Mouse (Mus musculus) ES-Bruce4 (cell line): ENCODE data around the gene Depdc1b.

Source experiments
- CTCF ChIP-seq: IDR thresholded peaks from one replicate; pipeline ENCODE4 v1.8.1; 2011; ENCODE audit warnings: low read depth, low read length
- POLR2A ChIP-seq: IDR thresholded peaks from one replicate; pipeline ENCODE4 v1.8.1; 2011; ENCODE audit warnings: low read length; ENCODE audit not compliant: insufficient read depth

DNA sequence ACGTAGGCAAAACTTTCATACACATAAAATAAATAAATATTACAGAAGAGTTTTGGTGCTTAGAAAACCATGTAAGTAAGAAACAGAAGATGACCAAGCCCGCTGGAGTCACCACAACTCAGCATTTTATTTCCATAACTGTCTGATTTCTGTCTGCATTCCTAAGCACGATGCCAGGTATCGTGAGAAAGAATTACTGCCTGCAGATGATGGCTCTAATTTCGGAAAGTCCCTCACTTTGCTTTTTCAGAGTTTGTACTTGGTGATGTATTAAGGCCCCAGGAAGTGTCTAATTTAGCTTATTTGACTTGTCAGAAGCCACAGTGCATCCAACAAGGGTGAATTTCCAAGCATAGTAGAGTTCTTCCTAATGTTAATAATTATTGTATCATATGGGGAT is 87.1 kb downstream of the Depdc1b start:
- TF ChIP-seq POLR2A (no peak), CTCF (no peak)
